Mouse (Mus musculus): ENCODE results near the gene Cpne5. TPM values are rescaled to one million over a fixed set of nuclear protein-coding genes. Genes with fewer than 3 reads are reported as not detected.
"Not testable (repeated sequence)": the region's sequence is repeated elsewhere in the genome, so short reads cannot be mapped to it uniquely, and the experiment has no call there.

Cpne5 gene
- polyA plus RNA-seq, 1 experiment from 2014 or later: 9.9 TPM

DNA sequence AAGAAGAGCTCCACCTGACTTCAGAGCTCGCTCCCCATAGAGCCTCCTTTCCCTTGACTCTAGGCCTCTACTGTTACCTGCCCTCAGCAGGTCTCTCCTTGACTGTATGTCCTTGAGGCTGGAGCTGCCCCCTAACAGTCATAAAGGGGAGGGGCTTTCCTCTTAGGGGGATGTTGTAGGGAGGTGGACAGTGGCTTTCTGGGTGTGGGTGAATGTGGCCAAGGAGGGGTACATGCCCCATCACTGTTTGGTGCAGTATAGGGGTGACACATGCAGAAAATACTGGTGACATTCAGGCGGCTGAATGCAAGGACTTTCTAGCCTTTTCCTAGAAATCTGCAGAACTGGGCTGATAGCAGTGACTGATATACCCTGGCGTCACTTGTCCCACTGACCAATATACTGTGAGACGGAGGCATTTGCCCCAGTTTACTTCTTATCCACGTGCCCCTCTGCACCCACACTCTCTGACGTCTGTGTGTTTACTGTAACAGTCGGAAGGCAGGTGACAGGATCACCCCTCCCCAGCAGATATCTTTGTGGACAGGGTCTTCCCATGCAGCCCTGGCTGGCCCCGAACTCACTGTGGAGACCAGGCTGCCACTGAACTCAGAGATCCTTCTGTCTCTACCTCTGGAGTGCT lies 120.8 kb downstream of the Cpne5 start:
- H3K27me3 ChIP-seq: no peaks in the 10 kb centered on the region
- WGBS: 84% methylated on average over 8 of the region's 8 CpGs
- H3K36me3 ChIP-seq (replicated peaks): no peaks in the 10 kb centered on the region
- H3K27ac ChIP-seq: no peak overlapping the region
- ATAC-seq (ENCODE audit: low FRiP score): no peak
- H3K9me3 ChIP-seq: no peaks in the 10 kb centered on the region
- H3K4me1 ChIP-seq: no peaks in the 10 kb centered on the region
- H3K4me2 ChIP-seq: no peak overlapping the region
- no peak overlapping the region for H3K9ac ChIP-seq
- no peak overlapping the region for H3K4me3 ChIP-seq (replicated peaks)

DNA sequence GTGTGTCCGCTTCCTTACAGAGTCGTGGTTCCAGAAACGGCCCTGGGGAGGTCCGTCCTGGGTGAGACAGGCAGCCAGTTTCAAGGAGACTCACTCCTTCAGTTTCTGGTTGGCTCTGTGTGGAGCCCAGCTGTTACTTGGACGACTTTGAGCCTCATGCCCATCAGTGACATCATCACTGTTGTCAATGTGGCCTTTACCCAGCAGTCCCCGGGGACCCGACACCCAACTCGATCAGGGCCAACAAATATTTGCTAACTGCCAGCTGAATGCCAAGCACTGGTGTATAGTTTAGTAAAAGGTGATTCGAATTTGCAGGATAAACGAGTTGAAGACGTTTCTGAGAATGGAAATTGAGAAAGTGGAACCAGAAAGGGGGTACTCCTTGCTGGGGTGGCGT lies 121.9 kb downstream of the Cpne5 start:
- H3K4me2 ChIP-seq: no peak overlapping the region
- H3K4me3 ChIP-seq (replicated peaks): no peak overlapping the region
- no peak for ATAC-seq (ENCODE audit: low FRiP score)
- H3K4me1 ChIP-seq: no peaks in the 10 kb centered on the region
- no peaks in the 10 kb centered on the region for H3K27me3 ChIP-seq
- H3K9ac ChIP-seq: no peak overlapping the region
- WGBS: 81% methylated on average over 12 of the region's 12 CpGs
- H3K36me3 ChIP-seq (replicated peaks): no peaks in the 10 kb centered on the region
- no peak overlapping the region for H3K27ac ChIP-seq
- no peaks in the 10 kb centered on the region for H3K9me3 ChIP-seq

GRCm38 (mm10) chr17:29113591-29114352 lies 124.2 kb downstream of the Cpne5 start, which contains the start of gene Rab44:
Rab44 (plus strand) TSS chr17:29114145.
- Histone ChIP-seq H3K36me3 (replicated peaks) (no peaks in the 10 kb centered on the region), H3K9ac (no peak within 1 kb of the TSS), H3K27ac (no peak within 1 kb of the TSS), H3K4me1 (no peaks in the 10 kb centered on the region), H3K9me3 (no peaks in the 10 kb centered on the region), H3K27me3 (no peaks in the 10 kb centered on the region), H3K4me2 (no peak within 1 kb of the TSS), H3K4me3 (replicated peaks) (no peak within 1 kb of the TSS)
- ATAC-seq (ENCODE audit: low FRiP score): no peak
- WGBS: 94% methylated on average over 13 of the region's 13 CpGs

DNA sequence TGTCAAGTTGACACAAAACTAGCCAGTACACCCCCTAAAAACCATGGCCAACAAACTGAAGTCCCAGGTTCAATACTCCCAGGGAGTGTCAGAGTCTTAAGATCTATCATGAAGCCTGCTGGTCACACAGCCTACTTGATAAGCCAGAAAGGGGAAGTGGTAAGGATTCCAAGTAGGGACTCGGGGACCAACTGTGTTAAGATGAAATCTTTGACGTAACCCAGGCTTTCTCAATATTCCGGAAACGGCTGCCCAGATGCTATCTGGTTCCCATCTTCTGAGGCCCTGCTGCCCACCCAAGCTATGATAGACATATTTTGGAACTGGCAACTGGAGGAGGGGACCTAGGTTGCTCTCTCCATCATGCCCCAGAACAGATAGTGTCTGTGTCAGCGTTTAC lies 126.6 kb downstream of the Cpne5 start:
- WGBS: 86% methylated on average over 5 of the region's 5 CpGs
- Histone ChIP-seq H3K4me1 (no peaks in the 10 kb centered on the region), H3K4me3 (replicated peaks) (no peak overlapping the region), H3K27ac (no peak overlapping the region), H3K36me3 (replicated peaks) (no peaks in the 10 kb centered on the region), H3K9ac (no peak overlapping the region), H3K9me3 (no peaks in the 10 kb centered on the region), H3K4me2 (no peak overlapping the region), H3K27me3 (no peaks in the 10 kb centered on the region)
- no peak for ATAC-seq (ENCODE audit: low FRiP score)

GRCm38 (mm10) chr17:29110356-29110755 lies 127.6 kb downstream of the Cpne5 start:
- not testable (repeated sequence) for H3K4me3 ChIP-seq (replicated peaks); H3K4me2 ChIP-seq; H3K36me3 ChIP-seq (replicated peaks); H3K4me1 ChIP-seq; H3K9me3 ChIP-seq; H3K9ac ChIP-seq; H3K27ac ChIP-seq; H3K27me3 ChIP-seq; ATAC-seq (ENCODE audit: low FRiP score)
- WGBS: 89% methylated on average over 6 of the region's 6 CpGs

Other genes starting within 250 kb of the Cpne5 start
- gene Stk38, start 230.2 kb downstream of the Cpne5 start, polyA plus RNA-seq (2016; fragmentation: Nextera tagmentation; extraction: Ambion mirVana): 149 and 154 TPM in 2 replicates
- 852 and 860 TPM in 2 replicates for gene Srsf3, start 205.5 kb downstream of the Cpne5 start, polyA plus RNA-seq (2016; fragmentation: Nextera tagmentation; extraction: Ambion mirVana)
- 29.6 and 34.0 TPM in 2 replicates for gene Cdkn1a, start 147.2 kb downstream of the Cpne5 start, polyA plus RNA-seq (2016; fragmentation: Nextera tagmentation; extraction: Ambion mirVana)
- 0.09 TPM in 1 of 2 replicates, not detected in the other for gene Rab44, start 124.0 kb downstream of the Cpne5 start, polyA plus RNA-seq (2016; fragmentation: Nextera tagmentation; extraction: Ambion mirVana)
- gene Ppil1, start 26.0 kb upstream of the Cpne5 start, polyA plus RNA-seq (2016; fragmentation: Nextera tagmentation; extraction: Ambion mirVana): 139 and 142 TPM in 2 replicates
- 65.0 and 65.2 TPM in 2 replicates for gene BC004004, start 30.6 kb upstream of the Cpne5 start, polyA plus RNA-seq (2016; fragmentation: Nextera tagmentation; extraction: Ambion mirVana)
- gene Pi16, start 79.5 kb upstream of the Cpne5 start, polyA plus RNA-seq (2016; fragmentation: Nextera tagmentation; extraction: Ambion mirVana): 1.8 and 2.2 TPM in 2 replicates
- 381 and 393 TPM in 2 replicates for gene Mtch1, start 109.8 kb upstream of the Cpne5 start, polyA plus RNA-seq (2016; fragmentation: Nextera tagmentation; extraction: Ambion mirVana)
- 3.4 and 3.7 TPM in 2 replicates for gene Fgd2, start 122.7 kb upstream of the Cpne5 start, polyA plus RNA-seq (2016; fragmentation: Nextera tagmentation; extraction: Ambion mirVana)